In the genomic region with DNA sequence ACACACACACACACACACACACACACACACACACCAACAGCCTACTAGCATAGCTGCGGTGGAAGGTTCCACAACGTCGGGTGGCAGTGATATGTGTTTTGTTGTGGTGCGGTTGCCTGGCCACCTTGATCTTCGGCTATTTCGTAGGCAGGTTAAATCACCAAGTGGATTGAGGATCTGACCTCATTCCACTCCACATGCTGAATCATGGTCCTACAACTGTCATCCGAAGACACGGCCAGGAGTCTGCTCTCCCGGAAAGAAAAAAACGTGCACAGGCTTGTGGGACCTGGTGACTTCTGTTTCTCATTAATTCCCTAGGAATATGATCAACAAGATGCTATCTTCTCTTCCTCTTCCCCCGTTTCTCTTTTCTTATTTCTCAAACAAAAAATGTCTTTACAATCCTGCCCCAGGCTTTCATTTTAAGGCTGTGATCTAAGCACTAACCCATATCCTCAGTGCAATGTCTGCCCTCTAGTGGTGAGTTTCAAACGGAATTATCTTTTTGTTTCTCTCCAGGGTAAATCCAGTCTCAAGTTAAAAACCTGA, we compare ENCODE assay signal across 9 mouse cellular contexts. TPM values are rescaled to one million over a fixed set of nuclear protein-coding genes. Genes with fewer than 3 reads are reported as not detected.
DNase-seq lines count a peak whose midpoint lies in the region; TF ChIP-seq lines count a peak whose summit lies in the region.
"Had no signal": no experiment of that assay in that cellular context is flagged by ENCODE, and none has a peak within 500 bp of the region (broad histone marks: within the 10 kb centered on the region; RNA-seq: fewer than 3 reads in every experiment).

No protein-coding gene starts in this region.

- H3K27ac ChIP-seq in liver, adult 2 months (replicated peaks; ENCODE audit: insufficient read depth, low read depth, low read length) = no peak overlapping the region
- H3K27ac ChIP-seq: embryonic facial prominence, embryonic 12.5 days had no signal

- H3K36me3 ChIP-seq in liver, adult 2 months (ENCODE audit: control insufficient read depth, insufficient read depth, low read length) = no peaks in the 10 kb centered on the region
- H3K36me3 ChIP-seq in erythroblast, embryonic 14.5 days (ENCODE audit: control insufficient read depth) = no peaks in the 10 kb centered on the region
- H3K36me3 ChIP-seq: embryonic facial prominence, embryonic 12.5 days had no signal

- H3K9me3 ChIP-seq in erythroblast, embryonic 14.5 days (ENCODE audit: control insufficient read depth, low read length) = no peaks in the 10 kb centered on the region
- H3K9me3 ChIP-seq: embryonic facial prominence, embryonic 12.5 days had no signal

- 61% methylated on average over 12 of the region's 12 CpGs for WGBS in liver, adult 2 months

- H3K9ac ChIP-seq in liver, adult 2 months (ENCODE audit: low read depth, low read length) = no peak overlapping the region
- H3K9ac ChIP-seq: embryonic facial prominence, embryonic 12.5 days had no signal

- H3K27me3 ChIP-seq in liver, adult 2 months (ENCODE audit: control insufficient read depth, insufficient read depth, low read length) = no peaks in the 10 kb centered on the region
- H3K27me3 ChIP-seq in erythroblast, embryonic 14.5 days (ENCODE audit: control insufficient read depth) = no peaks in the 10 kb centered on the region
- H3K27me3 ChIP-seq: embryonic facial prominence, embryonic 12.5 days had no signal

- peak overlapping the region; percentile 6 for H3K4me3 ChIP-seq in liver, adult 2 months (ENCODE audit: insufficient read depth, low read depth, low read length)
- peak overlapping the region; percentile 24 for H3K4me3 ChIP-seq in erythroblast, embryonic 14.5 days (replicated peaks)
- H3K4me3 ChIP-seq: embryonic facial prominence, embryonic 12.5 days had no signal

- no peak for TF ChIP-seq POLR2A in liver, adult 2 months (IDR thresholded peaks at IDR 0.05; ENCODE audit: extremely low read depth, insufficient read depth, low read length)

- intact Hi-C loops in heart, postnatal 25 days (cut with DNase I) = loop anchor here (5.0 kb wide), 4 partner anchors 37 to 247 kb away; a partner anchor contains a TSS

- H3K4me1 ChIP-seq in liver, adult 2 months (ENCODE audit: control insufficient read depth, insufficient read depth, low read length) = no peaks in the 10 kb centered on the region
- H3K4me1 ChIP-seq in erythroblast, embryonic 14.5 days (ENCODE audit: control insufficient read depth) = no peaks in the 10 kb centered on the region; the same call in 1 of the 2 replicates
- H3K4me1 ChIP-seq: embryonic facial prominence, embryonic 12.5 days had no signal

- peak; percentile 69 for DNase-seq in liver, adult 2 months (ENCODE audit: extremely low read depth, low read depth, low spot score)
- DNase-seq in liver = no peak
- DNase-seq in brain, adult 2 months (ENCODE audit: low read depth, low spot score) = peak; percentile 95
- DNase-seq in heart, postnatal 25 days (ENCODE audit: low spot score) = peak; percentile 13
- peak; percentile 36 to 53 for DNase-seq in layer of hippocampus, adult 8-10 months (ENCODE audit: low spot score in 2 of 2)
- peak; percentile 73 for DNase-seq in lung, postnatal 25 days (ENCODE audit: low spot score)
- DNase-seq in right cerebral cortex, postnatal 36 days (ENCODE audit: low spot score in 2 of 2) = peak; percentile 20 to 43

- no peak for TF ChIP-seq CTCF in liver, adult 2 months (IDR thresholded peaks at IDR 0.05; ENCODE audit: low read depth, low read length)

- no peaks in the 10 kb centered on the region for H3K79me2 ChIP-seq in liver, adult 2 months (ENCODE audit: control insufficient read depth, insufficient read depth, low read length)

RNA-seq across cellular contexts. Expression of a gene that starts 43.6 kb away (rescaled TPM):
- not detected in 2 replicates for total RNA-seq in liver, adult 2 months (2014; rRNA removed)
- not detected in 2 replicates for polyA plus RNA-seq in liver, adult 2 months (2012; rRNA removed)
- 0.01 TPM in 1 of 2 replicates, not detected in the other for polyA plus RNA-seq in erythroblast, embryonic 14.5 days (2012)
- total RNA-seq in heart, postnatal 25 days (2021) = under 1 TPM; 0.28 to 0.49 TPM
- total RNA-seq in layer of hippocampus, adult 8-10 months (2022) = 1 to 10 TPM; 1.0 to 1.6 (median 1.2) TPM
